Mouse (Mus musculus): ENCODE measurements around the gene Celsr2. TPM values are rescaled to one million over a fixed set of nuclear protein-coding genes. Genes with fewer than 3 reads are reported as not detected.
A peak's percentile ranks its signal among the peaks of the same experiment; 100 is the strongest.

Celsr2 gene
- total and polyA plus RNA-seq, 2 experiments from 2014 or later: 1.2 to 5.5 TPM

GRCm38 (mm10) chr3:108372691-108373090 is 42.7 kb downstream of the Celsr2 start:
- no peak for ATAC-seq (ENCODE audit: insufficient read depth, low read depth)
- H3K9ac ChIP-seq (replicated peaks; ENCODE audit: low read depth, low read length): no peak overlapping the region
- peaks cover 11% of the 10 kb centered on the region; the same call in 1 of the 2 replicates for H3K4me1 ChIP-seq (ENCODE audit: control insufficient read depth, insufficient read depth)
- peaks cover 6% of the 10 kb centered on the region; the same call in 1 of the 2 replicates for H3K27me3 ChIP-seq (ENCODE audit: control insufficient read depth, insufficient read depth, low read length)
- no peaks in the 10 kb centered on the region for H3K9me3 ChIP-seq (replicated peaks; ENCODE audit: control insufficient read depth, low read length)
- no peak for TF ChIP-seq CTCF (IDR thresholded peaks at IDR 0.05; ENCODE audit: low read depth)
- TF ChIP-seq EP300 (IDR thresholded peaks at IDR 0.05; ENCODE audit: low read depth): no peak
- no peak overlapping the region for H3K4me2 ChIP-seq (ENCODE audit: low read depth, low read length)
- no peak for DNase-seq (ENCODE audit: low spot score)
- H3K4me3 ChIP-seq (ENCODE audit: low read depth, low read length): no peak overlapping the region
- no peak overlapping the region for H3K27ac ChIP-seq (ENCODE audit: low read depth)
- WGBS: 38% methylated on average over 3 of the region's 3 CpGs
- no peaks in the 10 kb centered on the region for H3K36me3 ChIP-seq (replicated peaks; ENCODE audit: control insufficient read depth, insufficient read depth, low read length)

GRCm38 (mm10) chr3:108372274-108372673 is 43.1 kb downstream of the Celsr2 start:
- no peak overlapping the region for H3K9ac ChIP-seq (replicated peaks; ENCODE audit: low read depth, low read length)
- H3K27me3 ChIP-seq (ENCODE audit: control insufficient read depth, insufficient read depth, low read length): peaks cover 6% of the 10 kb centered on the region; the same call in 1 of the 2 replicates
- 15% methylated on average over 3 of the region's 3 CpGs for WGBS
- no peaks in the 10 kb centered on the region for H3K9me3 ChIP-seq (replicated peaks; ENCODE audit: control insufficient read depth, low read length)
- DNase-seq (ENCODE audit: low spot score) (no peak), ATAC-seq (ENCODE audit: insufficient read depth, low read depth) (peak; percentile 59; the same call in 1 of the 2 replicates)
- H3K4me3 ChIP-seq (ENCODE audit: low read depth, low read length): no peak overlapping the region
- no peak overlapping the region for H3K4me2 ChIP-seq (ENCODE audit: low read depth, low read length)
- H3K27ac ChIP-seq (ENCODE audit: low read depth): no peak overlapping the region
- H3K4me1 ChIP-seq (ENCODE audit: control insufficient read depth, insufficient read depth): peaks cover 11% of the 10 kb centered on the region; the same call in 1 of the 2 replicates
- TF ChIP-seq CTCF (IDR thresholded peaks at IDR 0.05; ENCODE audit: low read depth) (no peak), EP300 (IDR thresholded peaks at IDR 0.05; ENCODE audit: low read depth) (no peak)
- no peaks in the 10 kb centered on the region for H3K36me3 ChIP-seq (replicated peaks; ENCODE audit: control insufficient read depth, insufficient read depth, low read length)

- TF ChIP-seq CTCF (IDR thresholded peaks at IDR 0.05; ENCODE audit: low read depth): no peak
- TF ChIP-seq EP300 (IDR thresholded peaks at IDR 0.05; ENCODE audit: low read depth): no peak
- DNase-seq (ENCODE audit: low spot score) (no peak), ATAC-seq (ENCODE audit: insufficient read depth, low read depth) (no peak)
- Histone ChIP-seq H3K9me3 (replicated peaks; ENCODE audit: control insufficient read depth, low read length) (no peaks in the 10 kb centered on the region), H3K4me3 (ENCODE audit: low read depth, low read length) (no peak overlapping the region), H3K36me3 (replicated peaks; ENCODE audit: control insufficient read depth, insufficient read depth, low read length) (no peaks in the 10 kb centered on the region), H3K4me2 (ENCODE audit: low read depth, low read length) (no peak overlapping the region), H3K4me1 (ENCODE audit: control insufficient read depth, insufficient read depth) (peaks cover 17% of the 10 kb centered on the region; the same call in 1 of the 2 replicates), H3K9ac (replicated peaks; ENCODE audit: low read depth, low read length) (no peak overlapping the region), H3K27me3 (ENCODE audit: control insufficient read depth, insufficient read depth, low read length) (peaks cover 6% of the 10 kb centered on the region; the same call in 1 of the 2 replicates), H3K27ac (ENCODE audit: low read depth) (no peak overlapping the region)
- WGBS: 78% methylated on average over 5 of the region's 5 CpGs
Measured at GRCm38 (mm10) chr3:108368721-108369120, 46.6 kb downstream of the Celsr2 start.

- 64% methylated on average over 3 of the region's 3 CpGs for WGBS
- H3K36me3 ChIP-seq (replicated peaks; ENCODE audit: control insufficient read depth, insufficient read depth, low read length): no peaks in the 10 kb centered on the region
- peaks cover 22% of the 10 kb centered on the region; the same call in 1 of the 2 replicates for H3K4me1 ChIP-seq (ENCODE audit: control insufficient read depth, insufficient read depth)
- DNase-seq (ENCODE audit: low spot score): no peak
- ATAC-seq (ENCODE audit: insufficient read depth, low read depth): no peak
- no peak overlapping the region for H3K9ac ChIP-seq (replicated peaks; ENCODE audit: low read depth, low read length)
- H3K4me2 ChIP-seq (ENCODE audit: low read depth, low read length): no peak overlapping the region
- no peaks in the 10 kb centered on the region for H3K9me3 ChIP-seq (replicated peaks; ENCODE audit: control insufficient read depth, low read length)
- TF ChIP-seq CTCF (IDR thresholded peaks at IDR 0.05; ENCODE audit: low read depth) (no peak), EP300 (IDR thresholded peaks at IDR 0.05; ENCODE audit: low read depth) (no peak)
- peaks cover 6% of the 10 kb centered on the region; the same call in 1 of the 2 replicates for H3K27me3 ChIP-seq (ENCODE audit: control insufficient read depth, insufficient read depth, low read length)
- H3K4me3 ChIP-seq (ENCODE audit: low read depth, low read length): no peak overlapping the region
- H3K27ac ChIP-seq (ENCODE audit: low read depth): no peak overlapping the region
Measured at GRCm38 (mm10) chr3:108367828-108368227, 47.5 kb downstream of the Celsr2 start.

GRCm38 (mm10) chr3:108367173-108367572 is 48.2 kb downstream of the Celsr2 start:
- no peak overlapping the region for H3K4me3 ChIP-seq (ENCODE audit: low read depth, low read length)
- ATAC-seq (ENCODE audit: insufficient read depth, low read depth) (peak; percentile 3; the same call in 1 of the 2 replicates), DNase-seq (ENCODE audit: low spot score) (no peak)
- H3K27ac ChIP-seq (ENCODE audit: low read depth): no peak overlapping the region
- TF ChIP-seq CTCF (IDR thresholded peaks at IDR 0.05; ENCODE audit: low read depth) (no peak), EP300 (IDR thresholded peaks at IDR 0.05; ENCODE audit: low read depth) (no peak)
- no peak overlapping the region for H3K9ac ChIP-seq (replicated peaks; ENCODE audit: low read depth, low read length)
- no peaks in the 10 kb centered on the region for H3K9me3 ChIP-seq (replicated peaks; ENCODE audit: control insufficient read depth, low read length)
- no peak overlapping the region for H3K4me2 ChIP-seq (ENCODE audit: low read depth, low read length)
- peaks cover 15% of the 10 kb centered on the region; the same call in 1 of the 2 replicates for H3K4me1 ChIP-seq (ENCODE audit: control insufficient read depth, insufficient read depth)
- H3K36me3 ChIP-seq (replicated peaks; ENCODE audit: control insufficient read depth, insufficient read depth, low read length): no peaks in the 10 kb centered on the region
- WGBS: 62% methylated on average over 9 of the region's 9 CpGs
- H3K27me3 ChIP-seq (ENCODE audit: control insufficient read depth, insufficient read depth, low read length): peaks cover 6% of the 10 kb centered on the region; the same call in 1 of the 2 replicates

Measured in heart, postnatal 0 days (tissue).